Mouse (Mus musculus) cortical plate, adult 2 months (tissue): ENCODE measurements around the gene Dpy30.

ENCODE experiments used
- CTCF ChIP-seq: fragments of 200-500 bp; IDR thresholded peaks from 2 replicates; pipeline ENCODE4 v1.5.1; 2011; ENCODE audit warnings: mild to moderate bottlenecking, control low read depth, low read length; ENCODE audit not compliant: insufficient read depth; ENCODE audit errors: extremely low read depth
- POLR2A ChIP-seq: fragments of 200-500 bp; IDR thresholded peaks from 2 replicates; pipeline ENCODE4 v1.6.1; 2011; ENCODE audit warnings: mild to moderate bottlenecking, low read length, control low read depth; ENCODE audit not compliant: insufficient read depth; ENCODE audit errors: extremely low read depth

DNA sequence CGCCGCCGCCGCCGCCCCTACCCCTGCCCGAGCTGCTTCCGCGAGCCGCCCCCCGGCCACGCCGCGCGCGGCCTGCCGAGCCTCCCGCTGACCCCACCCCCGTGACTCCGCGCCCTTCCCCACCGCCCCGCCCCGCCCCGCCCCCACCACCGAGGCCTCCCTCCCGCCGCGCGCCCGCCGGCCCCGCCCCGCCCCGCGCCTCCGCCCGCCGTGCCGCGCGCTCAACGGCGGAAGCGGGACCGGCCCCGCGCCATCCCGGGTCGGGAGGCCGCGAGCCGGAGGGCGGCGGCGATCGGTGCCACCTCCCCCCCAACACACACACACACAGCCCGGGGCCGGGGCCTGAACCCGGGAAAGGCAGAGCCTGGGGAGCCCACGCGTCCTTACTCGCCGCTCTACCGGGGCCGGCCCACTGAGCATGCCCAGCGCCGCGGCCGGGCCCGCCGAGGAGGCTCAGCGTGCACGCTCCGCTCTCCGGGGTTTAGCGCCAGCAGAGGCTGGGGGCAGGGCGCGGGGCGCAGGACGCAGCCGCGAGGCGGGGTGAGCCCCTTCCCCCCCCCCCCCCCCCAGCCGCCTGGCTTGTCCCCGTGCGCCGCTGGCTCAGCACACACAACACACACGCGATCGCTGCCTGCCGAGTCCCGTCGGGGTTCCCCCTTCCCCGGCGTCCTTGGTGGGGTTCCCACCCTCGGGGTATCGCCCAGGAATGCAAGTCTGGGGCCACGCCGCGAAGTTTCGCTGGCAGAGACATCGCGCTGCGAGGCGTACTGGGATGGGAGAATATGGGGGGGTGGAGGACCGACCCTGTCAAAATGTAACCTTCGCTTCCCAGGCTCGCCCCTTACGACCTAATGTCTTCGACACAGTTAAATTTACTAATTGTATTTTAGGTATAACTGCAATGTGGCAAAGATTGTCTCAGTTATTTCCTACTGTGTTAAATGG is 28.4 kb downstream of the Dpy30 start, which contains the start of gene Memo1:
- TF ChIP-seq CTCF (no peak), POLR2A (no peak)
